8 mouse cellular contexts compared by ENCODE assay signal in the genomic region with DNA sequence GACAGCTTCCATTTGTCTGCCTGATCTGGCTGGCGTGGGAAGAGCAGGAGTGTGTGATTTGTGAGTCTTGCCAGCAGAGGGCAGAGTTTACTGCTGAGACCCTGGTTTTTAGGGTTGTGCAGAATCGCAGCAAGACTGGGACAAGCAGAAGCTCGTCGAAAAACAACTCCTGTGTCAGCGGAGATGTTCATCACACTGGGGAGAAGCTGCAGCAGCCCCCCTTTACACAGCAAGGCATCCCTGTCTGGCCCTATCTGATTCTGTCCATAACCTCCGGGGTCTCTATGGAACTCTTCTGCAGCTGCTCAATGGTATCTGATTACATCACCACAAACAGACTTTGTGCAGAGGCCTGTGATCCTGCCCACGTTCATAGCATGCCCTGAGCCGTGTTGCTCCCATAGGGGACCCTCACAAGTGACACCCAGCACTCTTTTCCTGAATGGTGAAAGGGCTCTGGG.
DNase-seq lines count a peak whose midpoint lies in the region; ATAC-seq and TF ChIP-seq lines count a peak whose summit lies in the region.

No protein-coding gene starts in this region.

- peak; percentile 70 for TF ChIP-seq CTCF in heart, adult 2 months (IDR thresholded peaks at IDR 0.05)
- TF ChIP-seq CTCF in left cerebral cortex, adult 2 months (IDR thresholded peaks at IDR 0.05), result peak; percentile 83

- no peak for TF ChIP-seq POLR2A in heart, adult 2 months (IDR thresholded peaks at IDR 0.05; ENCODE audit: insufficient read depth, low read depth, low read length)

- DNase-seq in heart, adult 2 months, result peak in 1 of 2 experiments; percentile 17
- DNase-seq in adrenal gland, postnatal 10 days, result peak; percentile 63
- DNase-seq in embryo, embryonic 9.5 days (ENCODE audit: extremely low spot score), result peak; percentile 48
- DNase-seq in hindbrain, embryonic 11.5 days (ENCODE audit: low spot score), result peak; percentile 76
- peak; percentile 70 to 76 for DNase-seq in left cerebral cortex, adult 2 months (ENCODE audit: extremely low spot score in 1 of 2, low spot score in 2 of 2)
- DNase-seq in spleen, postnatal 14 days (ENCODE audit: low spot score in 2 of 2), result no peak

- no peak overlapping the region for H3K4me2 ChIP-seq in heart, embryonic 12.5 days
- no peak overlapping the region for H3K4me2 ChIP-seq in hindbrain, embryonic 11.5 days (replicated peaks; ENCODE audit: low read depth, low read length)
- H3K4me2 ChIP-seq in midbrain, embryonic 16.5 days (ENCODE audit: low read length), result no peak overlapping the region

- 22% methylated on average over 8 of the region's 8 CpGs for WGBS in heart, adult 2 months
- 24% methylated on average over 8 of the region's 8 CpGs for WGBS in heart, embryonic 12.5 days
- 22% methylated on average over 8 of the region's 8 CpGs for WGBS in hindbrain, embryonic 11.5 days
- 24% methylated on average over 8 of the region's 8 CpGs for WGBS in midbrain, embryonic 16.5 days

- no peaks in the 10 kb centered on the region for H3K79me2 ChIP-seq in heart, adult 2 months (replicated peaks; ENCODE audit: control insufficient read depth, insufficient read depth, low read length)

- no peaks in the 10 kb centered on the region for H3K36me3 ChIP-seq in heart, adult 2 months (ENCODE audit: control insufficient read depth, insufficient read depth, low read length)
- H3K36me3 ChIP-seq in heart, embryonic 12.5 days, result no peaks in the 10 kb centered on the region
- H3K36me3 ChIP-seq in hindbrain, embryonic 11.5 days (ENCODE audit: control insufficient read depth, insufficient read depth, low read length), result no peaks in the 10 kb centered on the region
- no peaks in the 10 kb centered on the region for H3K36me3 ChIP-seq in midbrain, embryonic 16.5 days (ENCODE audit: control insufficient read depth, insufficient read depth, low read length)

- no peaks in the 10 kb centered on the region for H3K9me3 ChIP-seq in heart, embryonic 12.5 days (replicated peaks)
- H3K9me3 ChIP-seq in hindbrain, embryonic 11.5 days (ENCODE audit: control insufficient read depth, low read length), result no peaks in the 10 kb centered on the region
- H3K9me3 ChIP-seq in midbrain, embryonic 16.5 days (replicated peaks; ENCODE audit: control insufficient read depth, low read length, poor library complexity, severe bottlenecking), result no peaks in the 10 kb centered on the region

- intact Hi-C loops in heart, adult 2 months (cut with DNase I), result loop anchor here (10.0 kb wide), 1 partner anchor 470 kb away; no protein-coding TSS in a partner anchor
- intact Hi-C loops in left cerebral cortex, adult 2 months (cut with DNase I), result loop anchor here (1.0 to 10.0 kb wide), 6 partner anchors 187 to 578 kb away; no protein-coding TSS in a partner anchor

- H3K4me3 ChIP-seq in heart, adult 2 months, result no peak overlapping the region
- H3K4me3 ChIP-seq in heart, embryonic 12.5 days, result no peak overlapping the region
- H3K4me3 ChIP-seq in hindbrain, embryonic 11.5 days (ENCODE audit: low read depth, low read length), result no peak overlapping the region
- no peak overlapping the region for H3K4me3 ChIP-seq in left cerebral cortex, adult 2 months
- H3K4me3 ChIP-seq in midbrain, embryonic 16.5 days (ENCODE audit: low read depth, low read length), result no peak overlapping the region

- H3K27ac ChIP-seq in heart, adult 2 months, result no peak overlapping the region
- no peak overlapping the region for H3K27ac ChIP-seq in heart, embryonic 12.5 days (ENCODE audit: poor library complexity, severe bottlenecking)
- no peak overlapping the region for H3K27ac ChIP-seq in hindbrain, embryonic 11.5 days (ENCODE audit: low read depth, low read length)
- no peak overlapping the region for H3K27ac ChIP-seq in left cerebral cortex, adult 2 months
- no peak overlapping the region for H3K27ac ChIP-seq in midbrain, embryonic 16.5 days (ENCODE audit: low read length)

- H3K4me1 ChIP-seq in heart, adult 2 months (ENCODE audit: control insufficient read depth, insufficient read depth, low read length), result no peaks in the 10 kb centered on the region
- no peaks in the 10 kb centered on the region for H3K4me1 ChIP-seq in heart, embryonic 12.5 days (replicated peaks)
- no peaks in the 10 kb centered on the region for H3K4me1 ChIP-seq in hindbrain, embryonic 11.5 days (replicated peaks; ENCODE audit: control insufficient read depth, insufficient read depth, low read length)
- peaks cover 15% of the 10 kb centered on the region for H3K4me1 ChIP-seq in midbrain, embryonic 16.5 days (ENCODE audit: control insufficient read depth, insufficient read depth, low read length)

- ATAC-seq in heart, embryonic 12.5 days (ENCODE audit: insufficient number of reproducible peaks, low FRiP score), result no peak
- ATAC-seq in hindbrain, embryonic 11.5 days (ENCODE audit: low FRiP score), result peak; percentile 47
- ATAC-seq in midbrain, embryonic 16.5 days, result peak; percentile 77

- H3K9ac ChIP-seq in heart, adult 2 months (ENCODE audit: low read depth, low read length), result no peak overlapping the region
- H3K9ac ChIP-seq in heart, embryonic 12.5 days, result no peak overlapping the region
- H3K9ac ChIP-seq in hindbrain, embryonic 11.5 days (ENCODE audit: low read depth, low read length), result no peak overlapping the region
- H3K9ac ChIP-seq in midbrain, embryonic 16.5 days (ENCODE audit: low read depth, low read length), result no peak overlapping the region

- no peaks in the 10 kb centered on the region for H3K27me3 ChIP-seq in heart, adult 2 months (ENCODE audit: control insufficient read depth, insufficient read depth, low read length)
- H3K27me3 ChIP-seq in heart, embryonic 12.5 days (replicated peaks), result no peaks in the 10 kb centered on the region
- H3K27me3 ChIP-seq in hindbrain, embryonic 11.5 days (ENCODE audit: control insufficient read depth, insufficient read depth, low read length), result no peaks in the 10 kb centered on the region
- no peaks in the 10 kb centered on the region for H3K27me3 ChIP-seq in midbrain, embryonic 16.5 days (ENCODE audit: control insufficient read depth, insufficient read depth, low read depth, low read length)

- TF ChIP-seq EP300 in heart, adult 2 months (IDR thresholded peaks at IDR 0.05; ENCODE audit: insufficient read depth, low read depth, low read length), result no peak

Comparison
In these comparisons a context has a peak if more than half of its experiments do, and no peak if none do; other contexts are left out.
1. DNase-seq: peak in adrenal gland, postnatal 10 days (single experiment), embryo, embryonic 9.5 days (single experiment), hindbrain, embryonic 11.5 days (single experiment) and left cerebral cortex, adult 2 months (2 of 2); none in spleen, postnatal 14 days (0 of 2).